Mouse (Mus musculus): ENCODE measurements around the gene Fscn2. TPM values are rescaled to one million over a fixed set of nuclear protein-coding genes. Genes with fewer than 3 reads are reported as not detected.
A peak's percentile ranks its signal among the peaks of the same experiment; 100 is the strongest.
"Not testable (repeated sequence)": the region's sequence is repeated elsewhere in the genome, so short reads cannot be mapped to it uniquely, and the experiment has no call there.

Gene Fscn2
- polyA plus RNA-seq, 2 experiments: 0.36 to 0.88 TPM

- ATAC-seq (ENCODE audit: low FRiP score, low read depth) (peak; percentile 70), DNase-seq (ENCODE audit: low spot score) (peak; percentile 90)
- TF ChIP-seq POLR2A (IDR thresholded peaks at IDR 0.05; ENCODE audit: borderline replicate concordance, extremely low read depth, insufficient read depth, insufficient read length): 0 out of 2 replicates have a peak, but pooled peaks have one; percentile 24
- Histone ChIP-seq H3K9me3 (ENCODE audit: control insufficient read depth, low read length) (no peaks in the 10 kb centered on the region), H3K27ac (replicated peaks; ENCODE audit: low read depth, low read length) (peak overlapping the region; percentile 98), H3K27me3 (ENCODE audit: control insufficient read depth, insufficient read depth, low read length) (no peaks in the 10 kb centered on the region), H3K4me3 (replicated peaks; ENCODE audit: low read length) (peak overlapping the region; percentile 100), H3K4me2 (replicated peaks; ENCODE audit: low read depth, low read length, severe bottlenecking) (peak overlapping the region; percentile 93), H3K36me3 (ENCODE audit: control insufficient read depth, insufficient read depth, low read length) (peaks cover 15% of the 10 kb centered on the region), H3K4me1 (ENCODE audit: control insufficient read depth, insufficient read depth, low read length) (peaks cover 20% of the 10 kb centered on the region), H3K9ac (ENCODE audit: low read depth, low read length, severe bottlenecking) (peak overlapping the region; percentile 100)
- under 1% methylated on average over 35 of the region's 68 CpGs for WGBS
These were observed 11.2 kb upstream of the Fscn2 start for GRCm38 (mm10) chr11:120349986-120350702.

- no peak for ATAC-seq (ENCODE audit: low FRiP score, low read depth)
- no peak for TF ChIP-seq POLR2A (IDR thresholded peaks at IDR 0.05; ENCODE audit: borderline replicate concordance, extremely low read depth, insufficient read depth, insufficient read length)
- WGBS: 10% methylated on average over 11 of the region's 11 CpGs
- Histone ChIP-seq H3K9ac (ENCODE audit: low read depth, low read length, severe bottlenecking) (peak overlapping the region; percentile 100), H3K4me1 (ENCODE audit: control insufficient read depth, insufficient read depth, low read length) (peaks cover 20% of the 10 kb centered on the region), H3K36me3 (ENCODE audit: control insufficient read depth, insufficient read depth, low read length) (peaks cover 11% of the 10 kb centered on the region), H3K27ac (replicated peaks; ENCODE audit: low read depth, low read length) (peak overlapping the region; percentile 98), H3K9me3 (ENCODE audit: control insufficient read depth, low read length) (no peaks in the 10 kb centered on the region), H3K27me3 (ENCODE audit: control insufficient read depth, insufficient read depth, low read length) (no peaks in the 10 kb centered on the region), H3K4me3 (replicated peaks; ENCODE audit: low read length) (peak overlapping the region; percentile 100), H3K4me2 (replicated peaks; ENCODE audit: low read depth, low read length, severe bottlenecking) (peak overlapping the region; percentile 93)
- no peak for DNase-seq (ENCODE audit: low spot score)
These were observed 10.6 kb upstream of the Fscn2 start for GRCm38 (mm10) chr11:120350711-120351110.

- no peak overlapping the region for H3K9ac ChIP-seq (ENCODE audit: low read depth, low read length, severe bottlenecking)
- H3K27me3 ChIP-seq (ENCODE audit: control insufficient read depth, insufficient read depth, low read length): no peaks in the 10 kb centered on the region
- TF ChIP-seq POLR2A (IDR thresholded peaks at IDR 0.05; ENCODE audit: borderline replicate concordance, extremely low read depth, insufficient read depth, insufficient read length): no peak
- peak overlapping the region; percentile 100; the same call in 1 of the 2 replicates for H3K4me3 ChIP-seq (replicated peaks; ENCODE audit: low read length)
- peak overlapping the region; percentile 93; the same call in 1 of the 2 replicates for H3K4me2 ChIP-seq (replicated peaks; ENCODE audit: low read depth, low read length, severe bottlenecking)
- ATAC-seq (ENCODE audit: low FRiP score, low read depth) (no peak), DNase-seq (ENCODE audit: low spot score) (peak; percentile 2)
- peak overlapping the region; percentile 98 for H3K27ac ChIP-seq (replicated peaks; ENCODE audit: low read depth, low read length)
- peaks cover 9% of the 10 kb centered on the region for H3K36me3 ChIP-seq (ENCODE audit: control insufficient read depth, insufficient read depth, low read length)
- WGBS: 80% methylated on average over 10 of the region's 10 CpGs
- H3K9me3 ChIP-seq (ENCODE audit: control insufficient read depth, low read length): no peaks in the 10 kb centered on the region
- H3K4me1 ChIP-seq (ENCODE audit: control insufficient read depth, insufficient read depth, low read length): peaks cover 20% of the 10 kb centered on the region
These were observed 9.9 kb upstream of the Fscn2 start for GRCm38 (mm10) chr11:120351250-120352092.

GRCm38 (mm10) chr11:120352093-120352350, 9.3 kb upstream of the Fscn2 start:
- not testable (repeated sequence) for ATAC-seq (ENCODE audit: low FRiP score, low read depth)
- 95% methylated on average over 5 of the region's 5 CpGs for WGBS

GRCm38 (mm10) chr11:120352571-120353290, 8.6 kb upstream of the Fscn2 start:
- Histone ChIP-seq H3K27ac (replicated peaks; ENCODE audit: low read depth, low read length) (peak overlapping the region; percentile 70), H3K27me3 (ENCODE audit: control insufficient read depth, insufficient read depth, low read length) (no peaks in the 10 kb centered on the region), H3K4me1 (ENCODE audit: control insufficient read depth, insufficient read depth, low read length) (peaks cover 26% of the 10 kb centered on the region), H3K4me2 (replicated peaks; ENCODE audit: low read depth, low read length, severe bottlenecking) (no peak overlapping the region; the same call in 1 of the 2 replicates), H3K4me3 (replicated peaks; ENCODE audit: low read length) (no peak overlapping the region), H3K9me3 (ENCODE audit: control insufficient read depth, low read length) (no peaks in the 10 kb centered on the region), H3K9ac (ENCODE audit: low read depth, low read length, severe bottlenecking) (peak overlapping the region; percentile 40; the same call in 1 of the 2 replicates), H3K36me3 (ENCODE audit: control insufficient read depth, insufficient read depth, low read length) (no peaks in the 10 kb centered on the region)
- DNase-seq (ENCODE audit: low spot score) (peak; percentile 49), ATAC-seq (ENCODE audit: low FRiP score, low read depth) (no peak)
- WGBS: 57% methylated on average over 12 of the region's 13 CpGs
- no peak for TF ChIP-seq POLR2A (IDR thresholded peaks at IDR 0.05; ENCODE audit: borderline replicate concordance, extremely low read depth, insufficient read depth, insufficient read length)

More at GRCm38 (mm10) chr11:120352093-120352350, 9.3 kb upstream of the Fscn2 start:
- not testable (repeated sequence) for H3K4me2 ChIP-seq (replicated peaks; ENCODE audit: low read depth, low read length, severe bottlenecking); H3K36me3 ChIP-seq (ENCODE audit: control insufficient read depth, insufficient read depth, low read length); H3K9me3 ChIP-seq (ENCODE audit: control insufficient read depth, low read length); DNase-seq (ENCODE audit: low spot score); H3K4me3 ChIP-seq (replicated peaks; ENCODE audit: low read length); H3K27me3 ChIP-seq (ENCODE audit: control insufficient read depth, insufficient read depth, low read length); H3K27ac ChIP-seq (replicated peaks; ENCODE audit: low read depth, low read length); H3K9ac ChIP-seq (ENCODE audit: low read depth, low read length, severe bottlenecking)
- peaks cover 20% of the 10 kb centered on the region for H3K4me1 ChIP-seq (ENCODE audit: control insufficient read depth, insufficient read depth, low read length)

All from limb, embryonic 14.5 days (tissue).